In genomic region chr19:4083826-4084225, GRCm38 (mm10) we compare ENCODE assay signal across 36 mouse cellular contexts. TPM values are rescaled to one million over a fixed set of nuclear protein-coding genes. Genes with fewer than 3 reads are reported as not detected.
A peak's percentile ranks its signal among the peaks of the same experiment; 100 is the strongest.
DNase-seq lines count a peak whose midpoint lies in the region; ATAC-seq and TF ChIP-seq lines count a peak whose summit lies in the region.
"Had no signal": no experiment of that assay in that cellular context is flagged by ENCODE, and none has a peak within 500 bp of the region (broad histone marks: within the 10 kb centered on the region; RNA-seq: fewer than 3 reads in every experiment).

No protein-coding gene starts in this region.

- no peaks in the 10 kb centered on the region for H3K9me3 ChIP-seq in kidney, embryonic 15.5 days (replicated peaks)
- no peaks in the 10 kb centered on the region for H3K9me3 ChIP-seq in lung, postnatal 0 days (ENCODE audit: low read length)
- H3K9me3 ChIP-seq in stomach, embryonic 15.5 days = no peaks in the 10 kb centered on the region
- H3K9me3 ChIP-seq: embryonic facial prominence, embryonic 13.5 days; forebrain, embryonic 13.5 days; heart, embryonic 10.5 days had no signal

- TF ChIP-seq CTCF in lung, postnatal 0 days (IDR thresholded peaks at IDR 0.05) = 0 out of 2 replicates have a peak, but pooled peaks have one; percentile 23

- no peaks in the 10 kb centered on the region for H3K36me3 ChIP-seq in kidney, embryonic 15.5 days
- no peaks in the 10 kb centered on the region for H3K36me3 ChIP-seq in lung, postnatal 0 days (ENCODE audit: insufficient read depth, low read length)
- no peaks in the 10 kb centered on the region for H3K36me3 ChIP-seq in stomach, embryonic 15.5 days
- H3K36me3 ChIP-seq: embryonic facial prominence, embryonic 13.5 days; heart, embryonic 10.5 days had no signal

- no peak overlapping the region for H3K9ac ChIP-seq in kidney, embryonic 15.5 days
- no peak overlapping the region for H3K9ac ChIP-seq in lung, postnatal 0 days (replicated peaks; ENCODE audit: low read depth)
- H3K9ac ChIP-seq in stomach, embryonic 15.5 days = no peak overlapping the region
- H3K9ac ChIP-seq: forebrain, embryonic 13.5 days; hindbrain, embryonic 14.5 days; liver, postnatal 0 days had no signal

- WGBS in kidney, embryonic 15.5 days = 38% methylated on average over 8 of the region's 8 CpGs
- WGBS in lung, postnatal 0 days = 17% methylated on average over 6 of the region's 8 CpGs
- 29% methylated on average over 8 of the region's 8 CpGs for WGBS in stomach, embryonic 15.5 days

- ATAC-seq in kidney, embryonic 15.5 days (replicated peaks; ENCODE audit: low FRiP score) = peak; percentile 49
- peak; percentile 11; the same call in 1 of the 2 replicates for ATAC-seq in lung, postnatal 0 days
- ATAC-seq in stomach, embryonic 15.5 days (ENCODE audit: insufficient read depth, low FRiP score, low read depth) = 0 out of 2 replicates have a peak, but pooled peaks have one; percentile 6
- ATAC-seq: forebrain, embryonic 13.5 days; liver, postnatal 0 days had no signal

- H3K4me1 ChIP-seq in kidney, embryonic 15.5 days = 0 out of 2 replicates have a peak, but pooled peaks cover 4% of the 10 kb centered on the region
- no peaks in the 10 kb centered on the region for H3K4me1 ChIP-seq in lung, postnatal 0 days (ENCODE audit: insufficient read depth, low read depth, low read length)
- H3K4me1 ChIP-seq in stomach, embryonic 15.5 days = no peaks in the 10 kb centered on the region
- H3K4me1 ChIP-seq: forebrain, embryonic 13.5 days; heart, embryonic 10.5 days had no signal

- TF ChIP-seq EP300 in lung, postnatal 0 days (IDR thresholded peaks at IDR 0.05) = no peak

- no peak overlapping the region for H3K27ac ChIP-seq in kidney, embryonic 15.5 days
- H3K27ac ChIP-seq in lung, postnatal 0 days (ENCODE audit: low read length) = no peak overlapping the region
- no peak overlapping the region for H3K27ac ChIP-seq in stomach, embryonic 15.5 days
- H3K27ac ChIP-seq: embryonic facial prominence, embryonic 13.5 days; forebrain, embryonic 13.5 days; gastrocnemius, adult 2 months; heart, embryonic 10.5 days; hindbrain, embryonic 14.5 days; left cerebral cortex, adult 2 months had no signal

- peak; percentile 29 to 36 for DNase-seq in cerebellum, postnatal 25 days
- DNase-seq in cerebellum, postnatal 14 days = no peak
- DNase-seq in kidney, adult 8-10 months = no peak
- DNase-seq in lung, postnatal 0 days (ENCODE audit: low spot score) = no peak
- DNase-seq in lung, postnatal 14 days = no peak
- DNase-seq in layer of hippocampus, adult 18-20 months (ENCODE audit: low spot score in 2 of 2) = no peak
- DNase-seq: adrenal gland, postnatal 36 days; cerebellum, postnatal 36 days; embryo, embryonic 11 days; gastrocnemius, adult 2 months; heart, postnatal 10 days; kidney, adult 2 months; kidney, postnatal 36 days; layer of hippocampus, adult 9-11 months; liver; liver, postnatal 0 days; right cerebral cortex, postnatal 25 days; spleen, adult 18-20 months; thymus, adult 18-20 months; thymus, postnatal 4 days had no signal

- H3K4me2 ChIP-seq in kidney, embryonic 15.5 days = no peak overlapping the region
- H3K4me2 ChIP-seq in lung, postnatal 0 days (replicated peaks; ENCODE audit: low read depth, low read length) = no peak overlapping the region
- H3K4me2 ChIP-seq in stomach, embryonic 15.5 days = no peak overlapping the region
- H3K4me2 ChIP-seq: embryonic facial prominence, embryonic 13.5 days; forebrain, embryonic 13.5 days; hindbrain, embryonic 14.5 days; midbrain, embryonic 11.5 days had no signal

- peaks cover 3% of the 10 kb centered on the region; the same call in 1 of the 2 replicates for H3K27me3 ChIP-seq in kidney, embryonic 15.5 days
- H3K27me3 ChIP-seq in lung, postnatal 0 days (replicated peaks; ENCODE audit: insufficient read depth, low read length) = no peaks in the 10 kb centered on the region
- H3K27me3 ChIP-seq in stomach, embryonic 15.5 days (replicated peaks) = no peaks in the 10 kb centered on the region

- H3K4me3 ChIP-seq in kidney, embryonic 15.5 days (replicated peaks) = no peak overlapping the region
- H3K4me3 ChIP-seq in lung, postnatal 0 days (ENCODE audit: low read depth, low read length) = no peak overlapping the region
- no peak overlapping the region for H3K4me3 ChIP-seq in stomach, embryonic 15.5 days (replicated peaks)
- H3K4me3 ChIP-seq: embryonic facial prominence, embryonic 13.5 days; erythroblast, embryonic 14.5 days; forebrain, embryonic 13.5 days; gastrocnemius, adult 2 months; heart, embryonic 10.5 days; left cerebral cortex, adult 2 months had no signal

RNA-seq across cellular contexts. Expression of gene Cabp2, which starts 2.4 kb away (rescaled TPM):
- polyA plus RNA-seq in kidney, embryonic 15.5 days (2015; fragmentation: Nextera tagmentation; extraction: Ambion mirVana) = 0.22 and 0.84 TPM in 2 replicates
- not detected in 2 replicates for polyA plus RNA-seq in lung, postnatal 0 days (2015; fragmentation: Nextera tagmentation; extraction: Ambion mirVana)
- polyA plus RNA-seq in stomach, embryonic 15.5 days (2015; fragmentation: Nextera tagmentation; extraction: Ambion mirVana) = 3.1 and 3.6 TPM in 2 replicates
- total RNA-seq in layer of hippocampus, adult 18-20 months (2021) = not detected
- total RNA-seq: adrenal gland, adult 18-20 months; adrenal gland, postnatal 36 days; gastrocnemius, adult 2 months; gastrocnemius, postnatal 4 days; heart, postnatal 10 days; left cerebral cortex, adult 2 months; left cerebral cortex, postnatal 36 days; megakaryocyte progenitor cell, adult 5-6 weeks; monocyte, adult 5-6 weeks; neutrophil, adult 5-6 weeks had no signal
- polyA plus RNA-seq: embryonic facial prominence, embryonic 13.5 days; erythroblast, embryonic 14.5 days; forebrain, embryonic 13.5 days; frontal cortex, adult 2 months; heart, embryonic 10.5 days; hindbrain, embryonic 14.5 days; midbrain, embryonic 11.5 days had no signal

RNA-seq across cellular contexts. Expression of gene Cdk2ap2, which starts 13.2 kb away (rescaled TPM):
- 116 and 117 TPM in 2 replicates for polyA plus RNA-seq in kidney, embryonic 15.5 days (2015; fragmentation: Nextera tagmentation; extraction: Ambion mirVana)
- 154 and 164 TPM in 2 replicates for polyA plus RNA-seq in lung, postnatal 0 days (2015; fragmentation: Nextera tagmentation; extraction: Ambion mirVana)
- polyA plus RNA-seq in stomach, embryonic 15.5 days (2015; fragmentation: Nextera tagmentation; extraction: Ambion mirVana) = 121 and 130 TPM in 2 replicates
- total RNA-seq in layer of hippocampus, adult 18-20 months (2021) = 10 to 100 TPM; 36.2 to 38.7 TPM

RNA-seq across cellular contexts. Expression of gene Pitpnm1, which starts 16.0 kb away (rescaled TPM):
- polyA plus RNA-seq in kidney, embryonic 15.5 days (2015; fragmentation: Nextera tagmentation; extraction: Ambion mirVana) = 14.0 and 15.8 TPM in 2 replicates
- 17.0 and 18.9 TPM in 2 replicates for polyA plus RNA-seq in lung, postnatal 0 days (2015; fragmentation: Nextera tagmentation; extraction: Ambion mirVana)
- 12.9 and 16.2 TPM in 2 replicates for polyA plus RNA-seq in stomach, embryonic 15.5 days (2015; fragmentation: Nextera tagmentation; extraction: Ambion mirVana)
- total RNA-seq in layer of hippocampus, adult 18-20 months (2021) = 100 to 1,000 TPM; 174 to 181 TPM

RNA-seq across cellular contexts. Expression of gene Gstp3, which starts 24.5 kb away (rescaled TPM):
- 0.73 and 1.4 TPM in 2 replicates for polyA plus RNA-seq in kidney, embryonic 15.5 days (2015; fragmentation: Nextera tagmentation; extraction: Ambion mirVana)
- polyA plus RNA-seq in lung, postnatal 0 days (2015; fragmentation: Nextera tagmentation; extraction: Ambion mirVana) = 6.5 and 6.9 TPM in 2 replicates
- 3.3 and 7.1 TPM in 2 replicates for polyA plus RNA-seq in stomach, embryonic 15.5 days (2015; fragmentation: Nextera tagmentation; extraction: Ambion mirVana)
- total RNA-seq in layer of hippocampus, adult 18-20 months (2021) = not detected
- total RNA-seq: gastrocnemius, adult 2 months; heart, postnatal 10 days; left cerebral cortex, adult 2 months; left cerebral cortex, postnatal 36 days had no signal
- polyA plus RNA-seq: forebrain, embryonic 13.5 days; frontal cortex, adult 2 months; heart, embryonic 10.5 days; hindbrain, embryonic 14.5 days; midbrain, embryonic 11.5 days had no signal

RNA-seq across cellular contexts. Expression of gene Gstp2, which starts 38.0 kb away (rescaled TPM):
- 2.4 and 14.9 TPM in 2 replicates for polyA plus RNA-seq in kidney, embryonic 15.5 days (2015; fragmentation: Nextera tagmentation; extraction: Ambion mirVana)
- 6.3 and 7.3 TPM in 2 replicates for polyA plus RNA-seq in lung, postnatal 0 days (2015; fragmentation: Nextera tagmentation; extraction: Ambion mirVana)
- 13.2 and 19.1 TPM in 2 replicates for polyA plus RNA-seq in stomach, embryonic 15.5 days (2015; fragmentation: Nextera tagmentation; extraction: Ambion mirVana)
- 10 to 100 TPM; 44.0 to 76.5 TPM for total RNA-seq in layer of hippocampus, adult 18-20 months (2021)
- total RNA-seq: megakaryocyte progenitor cell, adult 5-6 weeks; monocyte, adult 5-6 weeks; neutrophil, adult 5-6 weeks had no signal
- polyA plus RNA-seq: erythroblast, embryonic 14.5 days had no signal

Comparison
In these comparisons a context has a peak if more than half of its experiments do, and no peak if none do; other contexts are left out.
1. DNase-seq: peak in cerebellum, postnatal 25 days (2 of 2); none in cerebellum, postnatal 14 days (0 of 2), kidney, adult 8-10 months (0 of 2), lung, postnatal 0 days (single experiment), lung, postnatal 14 days (single experiment) and layer of hippocampus, adult 18-20 months (0 of 2).
2. Peak in every context shown above with its lines, with median percentiles within 50 percentile points of each other: ATAC-seq.